In genomic region chr14:12575105-12575504, GRCm38 (mm10) we compare ENCODE assay signal across 7 mouse cellular contexts.
A peak's percentile ranks its signal among the peaks of the same experiment; 100 is the strongest.
DNase-seq lines count a peak whose midpoint lies in the region; ATAC-seq lines count a peak whose summit lies in the region.

No protein-coding gene starts in this region.

- ATAC-seq in megakaryocyte-erythroid progenitor cell, adult 5-6 weeks (replicated peaks; ENCODE audit: low FRiP score, low TSS enrichment, poor library complexity, severe bottlenecking): no peak

- DNase-seq in right cerebral cortex, postnatal 10 days (ENCODE audit: low spot score in 2 of 2): peak; percentile 65 to 70
- no peak for DNase-seq in right cerebral cortex, adult 18-20 months
- peak; percentile 51 for DNase-seq in adrenal gland, postnatal 10 days
- peak; percentile 58 for DNase-seq in embryo, embryonic 9.5 days (ENCODE audit: extremely low spot score)
- peak; percentile 35 for DNase-seq in kidney, adult 9 months
- DNase-seq in lung, postnatal 25 days (ENCODE audit: low spot score): peak; percentile 3
